Mouse (Mus musculus): ENCODE data around the gene Ppat.

The Ppat gene

GRCm38 (mm10) chr5:76869553-76869952 lies 81.8 kb downstream of the Ppat start:
- no peak for DNase-seq

GRCm38 (mm10) chr5:76868693-76869286 lies 82.6 kb downstream of the Ppat start:
- no peak for DNase-seq

DNA sequence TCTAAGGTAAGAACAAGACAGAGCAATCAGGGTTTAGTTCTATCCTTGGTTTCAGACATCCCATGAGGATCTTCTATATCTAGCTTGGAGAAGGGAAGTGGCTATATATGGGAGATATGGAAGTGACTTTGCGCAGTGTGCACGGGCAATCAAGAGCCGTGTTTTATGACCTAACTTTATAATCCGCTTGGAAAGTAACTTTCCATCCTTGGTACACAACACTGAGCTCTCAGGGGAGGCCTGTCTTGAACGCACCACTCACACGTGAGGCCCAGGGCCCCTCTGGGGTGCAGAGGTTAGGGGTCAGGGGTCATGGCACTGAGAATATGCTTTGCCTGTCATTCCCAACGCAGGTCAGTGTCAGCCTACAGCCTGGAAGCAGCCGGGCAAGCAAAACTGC lies 84.6 kb downstream of the Ppat start:
- DNase-seq: no peak

All from cerebellum, adult 9-11 months (tissue).